Mouse (Mus musculus) olfactory bulb, adult 2 months (tissue): ENCODE data around the gene Nrde2.

ENCODE experiments used
- CTCF ChIP-seq: fragments of 200-500 bp; IDR thresholded peaks from 2 replicates; pipeline ENCODE4 v1.5.1; 2012; ENCODE audit warnings: low read depth, mild to moderate bottlenecking, low read length, moderate library complexity; ENCODE audit not compliant: insufficient read depth
- POLR2A ChIP-seq: fragments of 200-500 bp; IDR thresholded peaks from 2 replicates; pipeline ENCODE4 v1.6.1; 2012; ENCODE audit warnings: mild to moderate bottlenecking, low read depth, low read length, moderate library complexity; ENCODE audit not compliant: insufficient read depth

- no peak for TF ChIP-seq POLR2A
- TF ChIP-seq CTCF, result no peak
Measured at GRCm38 (mm10) chr12:100128961-100129360, 30.5 kb downstream of the Nrde2 start.
